Mouse (Mus musculus) kidney, embryonic 16.5 days (tissue): ENCODE data around the gene Traf7. TPM values are rescaled to one million over a fixed set of nuclear protein-coding genes. Genes with fewer than 3 reads are reported as not detected.

Source experiments
- ATAC-seq: fragments of 200-750 bp; cut with Nextera tagmentation; 2 replicates; pipeline ENCODE4 v1.8.0; 2017; ENCODE audit warnings: moderate TSS enrichment; ENCODE audit not compliant: low FRiP score, low TSS enrichment
- H3K27ac ChIP-seq: fragments of 300-500 bp; sonication (generic); 2 replicates; pipeline ENCODE4 v1.5.1; 2014; ENCODE audit warnings: low read length
- H3K27me3 ChIP-seq: fragments of 300-500 bp; sonication (generic); 2 replicates; pipeline ENCODE4 v1.6.1; 2014; ENCODE audit warnings: low read length, control low read depth, mixed read lengths; ENCODE audit not compliant: insufficient read depth
- H3K36me3 ChIP-seq: fragments of 300-500 bp; sonication (generic); 2 replicates; pipeline ENCODE4 v1.6.1; 2014; ENCODE audit warnings: low read length, control low read depth, mixed read lengths; ENCODE audit not compliant: insufficient read depth
- H3K4me1 ChIP-seq: fragments of 300-500 bp; sonication (generic); 2 replicates; pipeline ENCODE4 v1.6.1; 2014; ENCODE audit warnings: low read length, control low read depth, mixed read lengths; ENCODE audit not compliant: insufficient read depth
- H3K4me2 ChIP-seq: fragments of 300-500 bp; sonication (generic); replicated peaks from 2 replicates; pipeline ENCODE4 v1.6.1; 2014; ENCODE audit warnings: low read depth, low read length
- H3K4me3 ChIP-seq: fragments of 300-500 bp; sonication (generic); 2 replicates; pipeline ENCODE4 v1.5.1; 2014; ENCODE audit warnings: mild to moderate bottlenecking, low read length
- H3K9ac ChIP-seq: fragments of 300-500 bp; sonication (generic); replicated peaks from 2 replicates; pipeline ENCODE4 v1.6.1; 2014; ENCODE audit warnings: low read length
- H3K9me3 ChIP-seq: fragments of 300-500 bp; sonication (generic); 2 replicates; pipeline ENCODE4 v1.6.1; 2016; ENCODE audit warnings: low read length, control low read depth
- WGBS: fragments of 180-500 bp; shearing (Covaris S2); extraction: QIAGEN DNeasy Blood & Tissue Kit; methylation state at CpG from one replicate; pipeline ENCODE4 v1.1.7; 2014; 5-methylcytosine and 5-hydroxymethylcytosine counted together
- polyA plus RNA-seq: library from polyadenylated mRNA; unstranded; fragments of >200 nt; fragmentation: Nextera tagmentation; extraction: Ambion mirVana; gene quantifications from 2 replicates; pipeline ENCODE4 v1.2.1, GENCODE M21; 2015

Gene Traf7
- polyA plus RNA-seq, 1 experiment from 2014 or later, result 113 TPM

DNA sequence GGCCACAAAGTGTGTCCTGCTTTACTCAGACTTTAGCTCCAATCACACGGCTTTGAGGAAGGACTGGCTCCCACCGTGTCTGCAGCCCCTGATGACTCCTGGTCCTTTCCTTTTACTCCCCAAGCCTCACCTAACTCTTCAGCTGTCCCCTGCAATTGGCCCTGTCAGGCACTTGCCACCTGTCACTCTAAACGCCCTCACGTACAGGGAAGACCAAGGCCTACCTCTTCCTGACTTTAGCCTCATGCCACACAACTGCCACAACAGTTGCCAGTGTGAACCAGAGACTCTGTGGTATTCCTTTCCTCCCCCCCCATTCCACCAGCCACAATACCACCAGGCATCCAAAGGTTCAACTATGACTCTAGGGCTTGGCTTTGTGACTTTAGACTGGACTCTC lies 7.3 kb downstream of the Traf7 start:
- no peaks in the 10 kb centered on the region for H3K9me3 ChIP-seq
- no peak overlapping the region for H3K9ac ChIP-seq
- no peak overlapping the region for H3K4me3 ChIP-seq
- no peak overlapping the region for H3K4me2 ChIP-seq
- H3K4me1 ChIP-seq, result no peaks in the 10 kb centered on the region; the same call in 1 of the 2 replicates
- ATAC-seq, result no peak
- 87% methylated on average over 4 of the region's 4 CpGs for WGBS
- peaks cover 10% of the 10 kb centered on the region; the same call in 1 of the 2 replicates for H3K36me3 ChIP-seq
- H3K27ac ChIP-seq, result no peak overlapping the region
- no peaks in the 10 kb centered on the region for H3K27me3 ChIP-seq

DNA sequence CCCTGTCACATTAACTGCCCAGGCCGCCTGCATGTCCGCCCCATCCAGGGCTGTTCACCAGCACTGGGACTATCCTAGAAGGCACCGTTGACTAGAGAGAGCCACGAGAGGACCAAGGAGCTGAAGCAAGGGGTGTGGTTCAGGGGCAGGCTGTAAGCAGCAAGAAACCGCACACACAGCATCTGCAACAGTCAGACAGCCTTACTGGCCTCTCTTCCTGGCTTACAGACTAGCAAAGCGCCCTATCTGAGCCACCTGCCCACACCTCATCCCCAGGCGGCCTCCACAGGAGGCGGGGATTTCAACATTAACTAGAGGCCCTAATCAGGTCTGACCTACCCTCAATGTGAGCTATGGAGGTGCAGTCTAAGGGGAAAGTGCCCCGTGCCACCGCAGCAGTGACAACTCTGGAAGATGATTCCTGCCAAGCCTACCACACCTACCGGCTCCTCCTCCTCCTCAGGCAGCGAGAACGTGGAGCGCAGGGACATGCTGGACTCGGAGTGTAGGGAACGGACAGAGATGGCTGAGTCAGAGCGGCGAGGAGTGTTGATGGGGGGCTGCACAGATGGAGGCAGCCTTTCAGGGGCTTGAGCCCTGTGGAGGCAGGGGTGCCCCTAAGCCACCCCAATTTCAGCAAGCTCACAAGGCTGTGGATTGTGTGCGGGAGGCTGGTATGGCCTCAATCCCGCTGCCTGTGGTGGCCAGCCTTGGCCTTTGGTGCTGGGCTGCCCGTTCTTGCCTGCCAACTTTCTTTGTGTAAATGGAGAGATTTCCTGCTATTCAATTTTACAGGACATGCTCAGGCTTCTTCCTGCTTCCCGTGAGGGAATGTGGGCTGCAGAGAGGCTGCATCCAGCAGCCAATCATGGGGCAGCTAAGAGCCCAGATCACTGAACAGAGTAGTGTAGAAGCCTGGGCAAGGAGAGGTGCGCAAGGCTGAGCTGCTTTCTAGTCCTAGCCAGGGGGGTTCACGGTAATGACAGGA lies 13.2 kb downstream of the Traf7 start:
- H3K9ac ChIP-seq, result peak overlapping the region; percentile 51; the same call in 1 of the 2 replicates
- no peaks in the 10 kb centered on the region for H3K9me3 ChIP-seq
- H3K36me3 ChIP-seq, result peaks cover 44% of the 10 kb centered on the region
- H3K27me3 ChIP-seq, result no peaks in the 10 kb centered on the region
- peak overlapping the region; percentile 8; the same call in 1 of the 2 replicates for H3K4me3 ChIP-seq
- 81% methylated on average over 24 of the region's 24 CpGs for WGBS
- H3K4me2 ChIP-seq, result peak overlapping the region; percentile 26
- ATAC-seq, result peak; percentile 20
- peak overlapping the region; percentile 74 for H3K27ac ChIP-seq
- no peaks in the 10 kb centered on the region for H3K4me1 ChIP-seq

DNA sequence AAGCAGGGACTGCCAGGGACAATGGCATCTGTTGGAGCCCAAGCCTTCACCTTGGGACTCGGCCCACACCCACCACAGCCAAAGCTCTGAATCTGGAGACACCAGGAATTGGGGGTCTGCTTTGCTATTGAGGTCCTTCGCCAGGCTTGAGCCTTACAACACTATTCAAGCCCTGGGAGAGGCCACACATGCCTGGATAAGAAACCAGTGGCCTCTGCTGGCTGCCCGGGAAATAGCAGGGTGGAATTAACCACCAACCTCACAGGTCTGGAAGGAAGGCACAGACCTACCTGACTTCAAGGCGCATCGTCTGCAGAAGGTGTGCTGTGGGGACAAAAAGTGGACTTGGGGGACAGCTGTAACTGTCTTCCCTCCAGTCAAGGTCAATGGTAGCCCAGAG lies 14.1 kb downstream of the Traf7 start:
- 0 out of 2 replicates have a peak overlapping the region, but pooled peaks have one; percentile 51 for H3K9ac ChIP-seq
- H3K27ac ChIP-seq, result no peak overlapping the region
- H3K4me2 ChIP-seq, result peak overlapping the region; percentile 26; the same call in 1 of the 2 replicates
- H3K27me3 ChIP-seq, result no peaks in the 10 kb centered on the region
- peaks cover 50% of the 10 kb centered on the region for H3K36me3 ChIP-seq
- WGBS, result 51% methylated on average over 5 of the region's 5 CpGs
- H3K4me3 ChIP-seq, result 0 out of 2 replicates have a peak overlapping the region, but pooled peaks have one; percentile 8
- no peaks in the 10 kb centered on the region for H3K4me1 ChIP-seq
- no peaks in the 10 kb centered on the region for H3K9me3 ChIP-seq
- peak; percentile 49; the same call in 1 of the 2 replicates for ATAC-seq

DNA sequence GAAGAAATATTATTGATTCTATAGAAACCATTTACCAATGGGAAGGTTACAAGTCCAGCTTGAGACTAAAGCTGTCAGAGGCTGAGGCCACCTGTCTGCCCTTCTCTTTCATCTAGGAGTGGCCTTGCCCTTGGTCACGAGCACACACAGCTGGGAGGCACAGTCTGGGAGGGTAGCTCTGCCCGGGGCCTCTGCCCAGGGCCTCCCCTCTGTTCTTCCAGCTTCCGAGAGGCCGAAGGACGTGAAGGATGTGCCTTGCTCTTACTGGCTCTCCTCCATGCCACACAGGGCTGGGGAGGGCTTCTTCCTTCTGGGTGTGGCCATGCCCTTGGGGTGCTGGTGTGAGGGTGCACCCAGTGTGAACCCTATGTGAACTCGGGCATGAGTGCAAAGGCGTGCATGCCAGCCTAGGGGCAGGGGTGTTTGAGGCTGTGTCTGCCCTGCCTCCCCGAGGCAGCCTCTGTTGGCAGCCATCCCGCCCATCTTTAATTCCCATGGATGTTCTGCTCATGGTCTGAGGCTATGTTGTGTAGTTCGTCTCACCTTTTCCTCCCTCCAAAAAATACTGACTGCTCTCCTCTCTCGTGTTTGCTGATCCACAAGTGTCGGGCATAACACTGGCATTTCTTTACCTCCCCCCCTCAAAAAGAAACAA lies 19.8 kb downstream of the Traf7 start:
- Histone ChIP-seq H3K9me3 (no peaks in the 10 kb centered on the region), H3K4me3 (no peak overlapping the region), H3K4me1 (0 out of 2 replicates have a peak, but pooled peaks cover 4% of the 10 kb centered on the region), H3K4me2 (no peak overlapping the region), H3K27me3 (no peaks in the 10 kb centered on the region), H3K27ac (no peak overlapping the region), H3K36me3 (peaks cover 40% of the 10 kb centered on the region), H3K9ac (no peak overlapping the region)
- no peak for ATAC-seq
- WGBS, result 87% methylated on average over 12 of the region's 12 CpGs

DNA sequence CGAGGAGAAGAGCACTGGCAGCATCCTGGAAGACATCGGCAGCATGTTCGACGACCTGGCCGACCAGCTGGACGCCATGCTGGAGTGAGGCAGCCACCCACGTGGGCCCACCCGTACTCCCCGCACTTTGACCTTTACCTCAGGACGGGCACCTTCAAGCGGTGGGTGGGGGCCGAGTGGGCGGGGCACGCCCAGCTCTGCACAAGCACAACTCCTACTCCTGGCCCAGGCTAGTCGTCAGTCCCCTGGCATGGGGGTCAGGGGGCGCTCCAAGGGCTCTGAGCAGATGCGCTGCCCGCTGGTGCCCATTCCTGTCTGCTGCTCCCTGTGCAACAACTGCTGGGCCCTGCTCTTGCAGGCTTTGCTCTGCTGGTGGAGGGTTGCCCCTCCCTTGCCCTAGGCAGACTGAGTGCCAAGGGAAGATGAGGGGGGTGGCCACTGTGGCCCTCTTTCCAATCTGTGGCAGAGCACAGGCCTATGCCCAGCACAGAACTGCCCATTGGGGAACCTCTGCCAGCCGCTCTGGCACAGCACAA lies 20.5 kb downstream of the Traf7 start:
- 43% methylated on average over 19 of the region's 19 CpGs for WGBS
- ATAC-seq, result peak; percentile 32; the same call in 1 of the 2 replicates
- no peak overlapping the region for H3K4me3 ChIP-seq
- peaks cover 39% of the 10 kb centered on the region for H3K36me3 ChIP-seq
- H3K9ac ChIP-seq, result no peak overlapping the region
- H3K27me3 ChIP-seq, result no peaks in the 10 kb centered on the region
- no peaks in the 10 kb centered on the region for H3K9me3 ChIP-seq
- no peak overlapping the region for H3K27ac ChIP-seq
- 0 out of 2 replicates have a peak, but pooled peaks cover 4% of the 10 kb centered on the region for H3K4me1 ChIP-seq
- peak overlapping the region; percentile 41; the same call in 1 of the 2 replicates for H3K4me2 ChIP-seq

DNA sequence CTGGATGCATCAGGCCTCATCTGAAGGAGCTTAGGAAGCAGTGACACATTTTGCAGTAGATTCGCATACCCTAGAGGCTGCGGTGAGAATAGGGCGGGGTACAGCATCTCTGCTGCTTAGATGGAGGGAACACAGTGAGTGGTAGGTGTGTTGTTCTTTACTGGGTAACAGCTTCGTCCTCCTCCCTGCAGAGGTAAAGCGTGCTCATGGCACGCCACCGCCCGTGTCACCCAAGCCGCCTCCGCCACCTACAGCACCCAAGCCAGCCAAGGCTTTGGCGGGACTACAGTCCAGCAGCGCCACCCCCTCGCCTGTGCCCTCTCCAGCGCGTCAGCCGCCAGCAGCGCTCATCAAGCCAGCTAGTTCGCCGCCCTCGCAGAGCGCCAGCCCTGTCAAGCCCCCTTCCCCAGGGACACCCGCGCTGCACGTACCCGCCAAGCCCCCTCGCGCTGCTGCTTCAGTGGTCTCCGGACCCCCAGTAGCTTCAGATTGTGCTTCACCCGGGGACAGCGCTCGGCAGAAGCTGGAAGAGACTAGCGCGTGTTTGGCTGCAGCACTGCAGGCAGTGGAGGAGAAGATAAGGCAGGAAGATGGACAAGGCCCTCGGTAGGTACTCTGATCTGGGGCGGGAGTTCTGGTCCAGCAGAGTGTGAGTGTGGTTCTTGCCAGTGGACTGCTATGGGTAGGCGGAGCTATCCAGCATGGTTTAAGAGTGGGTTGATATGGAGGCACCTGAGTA lies 21.2 kb downstream of the Traf7 start:
- peak overlapping the region; percentile 22 for H3K4me3 ChIP-seq
- H3K4me2 ChIP-seq, result peak overlapping the region; percentile 41
- 0 out of 2 replicates have a peak, but pooled peaks cover 4% of the 10 kb centered on the region for H3K4me1 ChIP-seq
- H3K27ac ChIP-seq, result no peak overlapping the region
- H3K27me3 ChIP-seq, result no peaks in the 10 kb centered on the region
- ATAC-seq, result peak; percentile 9; the same call in 1 of the 2 replicates
- H3K36me3 ChIP-seq, result peaks cover 33% of the 10 kb centered on the region
- WGBS, result 31% methylated on average over 36 of the region's 36 CpGs
- H3K9ac ChIP-seq, result peak overlapping the region; percentile 52
- no peaks in the 10 kb centered on the region for H3K9me3 ChIP-seq

DNA sequence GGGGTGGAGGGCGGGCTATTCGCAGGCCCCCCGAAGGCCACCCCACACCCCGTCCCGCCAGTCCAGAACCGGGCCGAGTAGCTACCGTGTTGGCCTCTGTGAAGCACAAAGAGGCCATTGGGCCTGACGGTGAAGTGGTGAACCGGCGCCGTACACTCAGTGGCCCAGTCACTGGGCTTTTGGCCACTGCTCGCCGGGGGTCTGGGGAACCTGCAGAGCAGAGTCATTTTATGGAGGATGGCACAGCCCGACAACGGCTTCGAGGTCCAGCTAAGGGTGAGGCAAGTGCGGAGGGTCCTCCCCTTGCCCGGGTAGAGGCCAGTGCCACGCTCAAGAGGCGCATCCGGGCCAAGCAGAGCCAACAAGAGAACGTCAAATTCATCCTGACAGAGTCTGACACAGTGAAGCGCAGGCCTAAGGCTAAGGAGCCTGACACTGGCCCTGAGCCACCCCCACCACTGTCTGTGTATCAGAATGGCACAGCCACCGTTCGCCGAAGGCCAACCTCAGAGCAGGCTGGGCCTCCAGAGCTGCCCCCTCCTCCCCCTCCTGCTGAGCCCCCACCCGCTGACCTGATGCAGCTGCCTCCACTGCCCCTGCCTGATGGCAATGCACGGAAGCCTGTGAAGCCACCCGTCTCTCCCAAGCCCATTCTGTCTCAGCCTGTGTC lies 22.3 kb downstream of the Traf7 start:
- Histone ChIP-seq H3K36me3 (peaks cover 22% of the 10 kb centered on the region), H3K27ac (no peak overlapping the region), H3K9me3 (no peaks in the 10 kb centered on the region), H3K27me3 (no peaks in the 10 kb centered on the region), H3K4me1 (0 out of 2 replicates have a peak, but pooled peaks cover 4% of the 10 kb centered on the region), H3K4me2 (no peak overlapping the region), H3K9ac (no peak overlapping the region), H3K4me3 (no peak overlapping the region)
- WGBS, result 93% methylated on average over 30 of the region's 30 CpGs
- no peak for ATAC-seq

DNA sequence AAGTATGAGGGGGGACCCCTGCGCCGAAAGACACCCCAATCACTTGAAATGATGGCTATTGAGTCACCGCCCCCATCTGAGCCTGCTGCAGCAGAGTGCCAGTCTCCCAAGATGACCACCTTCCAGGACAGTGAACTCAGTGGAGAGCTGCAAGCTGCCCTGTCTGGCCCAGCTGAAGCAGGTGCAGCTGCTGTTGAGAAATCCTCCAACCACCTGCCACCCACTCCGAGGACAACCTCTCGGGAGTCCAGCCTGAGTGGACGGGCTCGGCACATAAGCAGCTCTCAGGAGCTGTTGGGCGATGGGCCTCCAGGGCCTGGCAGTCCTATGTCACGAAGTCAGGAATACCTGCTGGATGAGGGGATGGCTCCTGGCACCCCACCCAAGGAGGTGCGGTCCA lies 23.7 kb downstream of the Traf7 start:
- H3K27ac ChIP-seq, result no peak overlapping the region
- WGBS, result 93% methylated on average over 10 of the region's 10 CpGs

More for the DNA sequence above, 23.7 kb downstream of the Traf7 start:
- peaks cover 9% of the 10 kb centered on the region for H3K36me3 ChIP-seq
- H3K27me3 ChIP-seq, result no peaks in the 10 kb centered on the region
- no peaks in the 10 kb centered on the region for H3K9me3 ChIP-seq
- 0 out of 2 replicates have a peak, but pooled peaks cover 4% of the 10 kb centered on the region for H3K4me1 ChIP-seq
- H3K4me2 ChIP-seq, result no peak overlapping the region
- ATAC-seq, result no peak
- no peak overlapping the region for H3K9ac ChIP-seq
- no peak overlapping the region for H3K4me3 ChIP-seq
